Mouse (Mus musculus) liver, embryonic 15.5 days (tissue): ENCODE measurements around the gene Nol9. TPM values are rescaled to one million over a fixed set of nuclear protein-coding genes. Genes with fewer than 3 reads are reported as not detected.

Experiments used
- ATAC-seq: fragments of 200-750 bp; cut with Nextera tagmentation; 2 replicates; pipeline ENCODE4 v1.8.0; 2017; ENCODE audit warnings: moderate number of reproducible peaks, mild to moderate bottlenecking, moderate library complexity; ENCODE audit not compliant: insufficient read depth
- H3K27ac ChIP-seq: fragments of 300-500 bp; sonication (generic); replicated peaks from 2 replicates; pipeline ENCODE4 v1.5.1; 2015; ENCODE audit warnings: mild to moderate bottlenecking, inconsistent platforms
- H3K27me3 ChIP-seq: fragments of 300-500 bp; sonication (generic); 2 replicates; pipeline ENCODE4 v1.6.1; 2015; ENCODE audit warnings: mild to moderate bottlenecking, inconsistent platforms
- H3K36me3 ChIP-seq: fragments of 300-500 bp; sonication (generic); replicated peaks from 2 replicates; pipeline ENCODE4 v1.6.1; 2015; ENCODE audit warnings: moderate library complexity, mild to moderate bottlenecking, inconsistent platforms
- H3K4me1 ChIP-seq: fragments of 300-500 bp; sonication (generic); replicated peaks from 2 replicates; pipeline ENCODE4 v1.6.1; 2015; ENCODE audit warnings: inconsistent platforms
- H3K4me2 ChIP-seq: fragments of 300-500 bp; sonication (generic); 2 replicates; pipeline ENCODE4 v1.6.1; 2015; ENCODE audit warnings: moderate library complexity, mild to moderate bottlenecking, inconsistent platforms
- H3K4me3 ChIP-seq: fragments of 300-500 bp; sonication (generic); replicated peaks from 2 replicates; pipeline ENCODE4 v1.5.1; 2015; ENCODE audit warnings: mild to moderate bottlenecking, inconsistent platforms
- H3K9ac ChIP-seq: fragments of 300-500 bp; sonication (generic); 2 replicates; pipeline ENCODE4 v1.6.1; 2015; ENCODE audit warnings: moderate library complexity, mild to moderate bottlenecking, inconsistent platforms
- H3K9me3 ChIP-seq: fragments of 300-500 bp; sonication (generic); replicated peaks from 2 replicates; pipeline ENCODE4 v1.6.1; 2016; ENCODE audit warnings: inconsistent platforms
- WGBS: fragments of 180-500 bp; shearing (Covaris S2); methylation state at CpG from one replicate; pipeline ENCODE4 v1.1.7; 2015; ENCODE audit warnings: mixed read lengths; ENCODE audit not compliant: insufficient replicate concordance; 5-methylcytosine and 5-hydroxymethylcytosine counted together
- polyA plus RNA-seq: library from polyadenylated mRNA; unstranded; fragments of >200 nt; fragmentation: Nextera tagmentation; extraction: Ambion mirVana; gene quantifications from 2 replicates; pipeline ENCODE4 v1.2.1, GENCODE M21; 2015

Nol9 gene
- polyA plus RNA-seq, 1 experiment from 2014 or later = 13.7 TPM

- no peak overlapping the region for H3K4me2 ChIP-seq
- H3K9ac ChIP-seq = no peak overlapping the region
- peaks cover 17% of the 10 kb centered on the region; the same call in 1 of the 2 replicates for H3K4me1 ChIP-seq
- H3K36me3 ChIP-seq = no peaks in the 10 kb centered on the region
- no peak overlapping the region for H3K27ac ChIP-seq
- H3K27me3 ChIP-seq = no peaks in the 10 kb centered on the region; the same call in 1 of the 2 replicates
- no peaks in the 10 kb centered on the region for H3K9me3 ChIP-seq
- WGBS = 50% methylated on average over 10 of the region's 10 CpGs
- ATAC-seq = no peak
- no peak overlapping the region for H3K4me3 ChIP-seq
Observed at GRCm38 (mm10) chr4:152078105-152078530, 39.0 kb downstream of the Nol9 start.

- Histone ChIP-seq H3K4me2 (no peak overlapping the region), H3K9ac (no peak overlapping the region)
- ATAC-seq = no peak
Observed at GRCm38 (mm10) chr4:152079261-152079660, 40.1 kb downstream of the Nol9 start.

DNA sequence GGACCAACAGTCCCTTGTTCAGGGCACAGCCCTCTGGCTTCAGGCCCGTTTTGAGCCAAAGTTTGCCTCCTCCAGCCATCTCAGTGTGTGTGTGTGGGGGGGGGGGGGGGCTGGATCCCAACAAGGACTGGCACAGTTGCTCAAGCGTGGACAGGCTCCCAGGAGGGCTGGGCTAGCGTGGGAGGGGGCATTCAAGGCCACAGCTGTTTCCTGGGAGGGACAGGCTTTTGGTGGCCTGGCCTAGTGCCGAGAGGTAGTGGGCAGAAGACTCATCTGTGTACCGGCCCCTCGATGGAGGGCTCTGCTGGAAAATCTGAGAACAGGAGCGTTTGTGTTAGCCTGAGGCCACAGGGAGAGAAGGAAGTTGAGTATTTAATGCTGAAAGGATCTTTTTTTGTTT lies 40.8 kb downstream of the Nol9 start:
- 58% methylated on average over 7 of the region's 7 CpGs for WGBS
- H3K4me1 ChIP-seq = peaks cover 10% of the 10 kb centered on the region; the same call in 1 of the 2 replicates
- no peaks in the 10 kb centered on the region for H3K9me3 ChIP-seq
- no peak overlapping the region for H3K9ac ChIP-seq
- no peaks in the 10 kb centered on the region for H3K36me3 ChIP-seq
- no peak overlapping the region for H3K4me3 ChIP-seq
- no peak overlapping the region for H3K27ac ChIP-seq
- H3K27me3 ChIP-seq = peaks cover 17% of the 10 kb centered on the region; the same call in 1 of the 2 replicates
- no peak for ATAC-seq
- H3K4me2 ChIP-seq = no peak overlapping the region

More at GRCm38 (mm10) chr4:152079261-152079660, 40.1 kb downstream of the Nol9 start:
- Histone ChIP-seq H3K27me3 (peaks cover 11% of the 10 kb centered on the region; the same call in 1 of the 2 replicates), H3K36me3 (no peaks in the 10 kb centered on the region), H3K27ac (no peak overlapping the region), H3K9me3 (no peaks in the 10 kb centered on the region), H3K4me3 (no peak overlapping the region), H3K4me1 (peaks cover 10% of the 10 kb centered on the region; the same call in 1 of the 2 replicates)
- 80% methylated on average over 3 of the region's 3 CpGs for WGBS

- H3K36me3 ChIP-seq = no peaks in the 10 kb centered on the region
- ATAC-seq = no peak
Observed at GRCm38 (mm10) chr4:152083611-152084220, 44.6 kb downstream of the Nol9 start.

DNA sequence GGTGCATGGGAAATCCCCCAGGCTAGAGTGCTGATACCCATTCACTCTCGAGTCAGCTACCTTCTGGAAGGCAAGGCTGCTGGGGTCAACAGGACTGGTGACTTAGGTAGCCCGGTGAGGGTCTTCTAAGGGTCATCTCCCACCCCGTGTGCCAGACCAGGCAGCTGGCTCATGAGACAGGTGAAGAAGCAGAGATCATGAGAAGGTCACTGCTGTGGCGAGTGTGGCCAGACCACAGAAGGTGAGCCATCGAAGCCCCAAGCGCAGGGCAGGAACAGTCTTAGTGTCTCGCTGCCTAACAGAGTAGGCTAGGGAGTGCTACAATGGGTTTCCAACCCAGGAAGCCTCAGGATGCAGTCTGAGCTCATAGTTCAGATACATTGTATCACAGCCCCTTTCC lies 45.5 kb downstream of the Nol9 start:
- no peak overlapping the region for H3K4me2 ChIP-seq
- no peak overlapping the region for H3K4me3 ChIP-seq
- H3K27ac ChIP-seq = no peak overlapping the region
- H3K9ac ChIP-seq = no peak overlapping the region
- peaks cover 32% of the 10 kb centered on the region for H3K27me3 ChIP-seq
- no peak for ATAC-seq
- H3K4me1 ChIP-seq = peaks cover 39% of the 10 kb centered on the region
- H3K9me3 ChIP-seq = no peaks in the 10 kb centered on the region
- 75% methylated on average over 7 of the region's 7 CpGs for WGBS
- no peaks in the 10 kb centered on the region for H3K36me3 ChIP-seq

More at GRCm38 (mm10) chr4:152083611-152084220, 44.6 kb downstream of the Nol9 start:
- Histone ChIP-seq H3K27ac (no peak overlapping the region), H3K4me1 (peaks cover 30% of the 10 kb centered on the region), H3K4me2 (no peak overlapping the region), H3K9me3 (no peaks in the 10 kb centered on the region), H3K9ac (no peak overlapping the region), H3K4me3 (no peak overlapping the region), H3K27me3 (peaks cover 32% of the 10 kb centered on the region)
- WGBS = 69% methylated on average over 7 of the region's 7 CpGs

DNA sequence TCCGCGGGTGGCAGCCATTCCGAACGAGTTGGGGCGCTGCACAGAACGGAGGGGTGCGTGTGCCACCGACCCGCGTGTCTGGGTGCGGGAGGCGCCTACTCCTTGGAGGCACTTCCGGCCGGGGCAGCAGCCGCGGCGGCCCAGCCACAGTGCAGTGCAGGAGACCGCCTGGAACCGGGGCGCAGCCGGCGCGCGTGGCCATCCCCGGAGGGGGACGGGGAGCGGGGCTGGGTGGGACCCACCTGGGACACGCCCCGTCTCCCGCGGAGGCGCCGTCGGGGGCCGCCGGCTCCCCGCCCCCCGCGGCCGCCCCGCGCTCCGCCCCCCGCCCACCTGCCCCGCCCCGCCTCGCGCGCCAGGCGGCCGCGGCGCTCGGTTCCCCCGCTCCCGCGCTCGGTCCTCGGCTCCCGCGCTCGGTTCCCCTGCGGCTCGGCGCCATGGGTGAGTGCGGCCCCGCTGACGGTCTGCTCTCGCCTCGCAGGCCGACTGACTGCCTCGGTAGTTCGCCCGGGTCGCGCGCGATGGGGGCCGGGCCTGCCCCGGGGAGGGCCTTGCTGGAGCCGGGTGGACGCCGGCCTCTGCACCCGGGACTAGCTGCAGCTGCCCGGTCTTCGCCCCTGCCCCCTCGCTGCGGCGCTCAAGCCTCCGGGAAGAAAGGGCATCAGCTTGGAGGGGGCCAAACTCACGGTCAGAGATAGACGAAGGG lies 47.5 kb downstream of the Nol9 start:
- Histone ChIP-seq H3K9ac (peak overlapping the region; percentile 90), H3K4me1 (peaks cover 55% of the 10 kb centered on the region), H3K4me2 (peak overlapping the region; percentile 98), H3K27me3 (peaks cover 32% of the 10 kb centered on the region), H3K9me3 (no peaks in the 10 kb centered on the region), H3K36me3 (no peaks in the 10 kb centered on the region), H3K27ac (peak overlapping the region; percentile 76), H3K4me3 (peak overlapping the region; percentile 85)
- WGBS = under 1% methylated on average over 86 of the region's 92 CpGs
- ATAC-seq = peak; percentile 83

GRCm38 (mm10) chr4:152087211-152088081 lies 48.3 kb downstream of the Nol9 start:
- no peak for ATAC-seq
- peak overlapping the region; percentile 85 for H3K4me3 ChIP-seq
- peak overlapping the region; percentile 98 for H3K4me2 ChIP-seq
- peaks cover 32% of the 10 kb centered on the region for H3K27me3 ChIP-seq
- peak overlapping the region; percentile 90 for H3K9ac ChIP-seq
- H3K36me3 ChIP-seq = no peaks in the 10 kb centered on the region
- H3K27ac ChIP-seq = peak overlapping the region; percentile 76
- peaks cover 63% of the 10 kb centered on the region for H3K4me1 ChIP-seq
- WGBS = 7% methylated on average over 12 of the region's 12 CpGs
- no peaks in the 10 kb centered on the region for H3K9me3 ChIP-seq

- no peak overlapping the region for H3K27ac ChIP-seq
- peaks cover 32% of the 10 kb centered on the region for H3K27me3 ChIP-seq
- H3K4me3 ChIP-seq = peak overlapping the region; percentile 85
- no peak for ATAC-seq
- H3K9me3 ChIP-seq = no peaks in the 10 kb centered on the region
- H3K4me2 ChIP-seq = peak overlapping the region; percentile 98
- H3K9ac ChIP-seq = peak overlapping the region; percentile 90; the same call in 1 of the 2 replicates
- H3K4me1 ChIP-seq = peaks cover 70% of the 10 kb centered on the region
- WGBS = 42% methylated on average over 4 of the region's 4 CpGs
- H3K36me3 ChIP-seq = no peaks in the 10 kb centered on the region
Observed at GRCm38 (mm10) chr4:152088133-152088532, 49.0 kb downstream of the Nol9 start.

- no peaks in the 10 kb centered on the region for H3K36me3 ChIP-seq
- peaks cover 27% of the 10 kb centered on the region for H3K27me3 ChIP-seq
- H3K27ac ChIP-seq = no peak overlapping the region
- H3K4me2 ChIP-seq = peak overlapping the region; percentile 98
- no peak for ATAC-seq
- H3K4me3 ChIP-seq = peak overlapping the region; percentile 85; the same call in 1 of the 2 replicates
- 50% methylated on average over 8 of the region's 8 CpGs for WGBS
- H3K9me3 ChIP-seq = no peaks in the 10 kb centered on the region
- H3K4me1 ChIP-seq = peaks cover 75% of the 10 kb centered on the region
- H3K9ac ChIP-seq = peak overlapping the region; percentile 90; the same call in 1 of the 2 replicates
Observed at GRCm38 (mm10) chr4:152088556-152089120, 49.5 kb downstream of the Nol9 start.

DNA sequence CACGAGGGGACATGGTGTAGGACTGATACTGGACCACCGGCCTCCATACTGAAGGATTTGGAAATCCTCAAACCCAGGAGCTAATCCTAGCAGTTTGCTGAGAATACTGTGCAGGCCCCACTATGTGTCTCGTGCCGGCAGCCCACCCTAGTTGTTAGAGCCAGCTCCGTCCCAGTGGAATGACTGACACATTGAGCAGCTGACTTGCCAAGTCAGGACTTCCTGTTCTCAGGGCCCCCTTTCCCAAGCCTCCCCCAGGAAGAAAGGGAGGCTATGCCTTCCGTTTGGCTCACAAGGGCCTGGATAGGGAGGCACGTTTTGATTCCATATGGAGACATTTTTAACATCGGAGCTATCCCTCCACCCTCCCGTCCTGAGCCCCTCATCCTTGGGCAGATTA lies 51.1 kb downstream of the Nol9 start:
- no peak overlapping the region for H3K9ac ChIP-seq
- peaks cover 12% of the 10 kb centered on the region for H3K27me3 ChIP-seq
- no peaks in the 10 kb centered on the region for H3K36me3 ChIP-seq
- peaks cover 90% of the 10 kb centered on the region for H3K4me1 ChIP-seq
- ATAC-seq = no peak
- H3K27ac ChIP-seq = peak overlapping the region; percentile 53
- no peaks in the 10 kb centered on the region for H3K9me3 ChIP-seq
- H3K4me2 ChIP-seq = no peak overlapping the region
- H3K4me3 ChIP-seq = no peak overlapping the region
- WGBS = 74% methylated on average over 9 of the region's 9 CpGs
